Mouse (Mus musculus): ENCODE measurements around the gene Ppargc1a. TPM values are rescaled to one million over a fixed set of nuclear protein-coding genes. Genes with fewer than 3 reads are reported as not detected.
A peak's percentile ranks its signal among the peaks of the same experiment; 100 is the strongest.

Ppargc1a gene
- total RNA-seq, 2 experiments from 2014 or later: not detected

GRCm38 (mm10) chr5:51553251-51553650 lies 14.3 kb downstream of the Ppargc1a start:
- ATAC-seq (ENCODE audit: poor library complexity, severe bottlenecking): no peak

GRCm38 (mm10) chr5:51552483-51553091 lies 14.9 kb downstream of the Ppargc1a start:
- ATAC-seq (ENCODE audit: poor library complexity, severe bottlenecking): peak; percentile 70

DNA sequence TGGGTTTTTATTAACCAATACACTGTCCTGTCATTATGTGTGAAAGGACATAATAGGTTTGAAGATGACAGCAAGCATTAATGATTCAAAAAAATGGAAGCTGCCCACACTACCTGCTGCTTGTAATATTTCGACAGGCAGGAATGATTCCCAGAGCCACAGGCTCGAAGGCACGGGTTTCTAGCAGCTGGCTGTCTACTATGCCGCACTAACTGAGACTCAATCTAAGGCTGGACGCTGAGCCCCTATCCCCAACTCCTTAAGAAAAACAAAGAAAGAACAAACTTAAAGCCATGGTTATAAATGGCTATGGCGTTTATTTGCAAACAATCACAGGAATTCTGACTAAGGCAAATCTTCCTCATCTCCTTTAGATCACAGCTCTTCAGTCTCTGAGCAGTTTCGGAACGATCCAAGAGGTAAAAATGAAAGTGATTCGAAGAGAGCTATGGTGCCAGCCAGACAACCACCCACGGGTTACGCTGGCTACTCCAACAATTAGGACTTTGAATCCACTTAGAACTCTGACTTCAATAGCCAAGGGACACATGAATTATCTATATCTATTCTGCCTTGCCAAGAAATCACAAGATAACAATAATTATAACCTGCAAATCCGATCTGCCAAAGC lies 15.6 kb downstream of the Ppargc1a start:
- ATAC-seq (ENCODE audit: poor library complexity, severe bottlenecking): peak; percentile 66

DNA sequence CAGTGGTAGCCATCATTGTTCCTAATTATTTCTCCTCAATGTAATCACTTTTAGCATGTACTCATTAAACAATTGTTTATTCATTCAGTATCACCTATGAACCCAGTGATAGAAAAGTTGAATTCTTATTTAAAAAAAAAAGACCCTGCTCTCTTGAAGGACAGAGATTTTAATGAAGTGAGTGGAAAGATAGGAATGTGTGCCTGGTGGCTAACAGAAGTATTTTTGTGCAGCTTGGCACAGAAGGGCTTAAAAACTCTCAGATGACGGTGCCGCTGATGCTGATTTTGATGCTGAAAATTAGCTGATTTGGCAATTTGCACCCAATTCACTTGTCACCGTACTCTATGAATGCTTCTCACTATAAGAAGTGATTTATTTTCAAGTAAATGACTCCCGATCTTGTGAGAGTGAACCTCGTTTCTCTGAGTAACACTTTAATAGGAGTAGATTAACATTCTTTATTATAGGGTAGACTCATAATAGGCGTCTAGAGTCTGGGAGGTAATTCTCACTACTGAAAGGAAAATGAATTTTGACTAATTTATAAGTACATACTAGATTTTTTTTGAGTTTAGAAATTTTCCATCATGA lies 20.0 kb downstream of the Ppargc1a start:
- ATAC-seq (ENCODE audit: poor library complexity, severe bottlenecking): no peak

DNA sequence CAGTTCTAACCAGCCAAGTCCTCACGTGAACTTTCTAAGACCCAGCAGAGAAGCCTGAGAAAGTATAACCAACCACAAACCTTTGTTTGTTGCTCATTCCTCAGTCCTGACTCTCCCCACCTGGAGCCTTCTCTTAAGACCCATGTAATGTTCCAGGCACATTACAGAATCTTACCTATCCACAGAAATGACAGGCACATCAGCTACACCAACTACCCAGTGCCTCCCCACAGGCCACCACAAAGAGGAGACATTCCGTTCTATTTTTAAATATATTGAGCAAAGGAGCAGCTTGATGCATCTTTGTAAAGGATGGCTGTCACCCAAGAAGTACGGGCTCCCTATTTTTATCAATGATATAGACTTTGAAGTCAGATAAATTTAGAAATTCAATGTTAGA lies 20.7 kb downstream of the Ppargc1a start:
- ATAC-seq (ENCODE audit: poor library complexity, severe bottlenecking): no peak

GRCm38 (mm10) chr5:51545133-51546049 lies 22.1 kb downstream of the Ppargc1a start:
- ATAC-seq (ENCODE audit: poor library complexity, severe bottlenecking): no peak

DNA sequence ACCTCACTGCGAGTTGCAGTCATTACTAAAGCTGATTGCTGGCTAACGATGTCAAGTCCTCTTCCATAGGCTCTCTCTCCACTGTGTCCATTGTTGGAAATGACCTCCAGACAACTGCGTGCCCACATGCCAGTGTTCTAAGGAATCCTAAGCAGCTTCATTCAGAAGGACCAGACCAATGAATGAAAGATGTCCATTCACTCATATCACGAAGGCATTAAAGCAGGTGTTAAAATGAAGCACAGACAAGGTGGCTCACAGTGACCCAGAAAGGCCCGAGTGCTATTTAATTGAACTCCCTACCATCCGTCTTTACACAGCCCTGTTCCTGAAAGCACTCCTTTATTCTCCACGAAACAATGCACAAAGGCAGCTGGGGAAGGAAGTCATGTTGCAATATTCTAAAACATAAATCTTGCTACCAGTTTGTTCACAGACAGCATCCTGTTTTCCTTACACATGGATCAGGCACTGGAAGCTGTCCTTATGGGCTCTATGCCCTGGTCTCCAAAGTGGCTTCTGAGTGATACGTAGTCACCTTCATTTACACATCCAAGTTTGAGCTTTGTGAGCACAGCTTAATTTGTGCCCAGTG lies 23.3 kb downstream of the Ppargc1a start:
- ATAC-seq (ENCODE audit: poor library complexity, severe bottlenecking): no peak

- no peak for ATAC-seq (ENCODE audit: poor library complexity, severe bottlenecking)
Measured at GRCm38 (mm10) chr5:51541557-51541956, 26.0 kb downstream of the Ppargc1a start.

DNA sequence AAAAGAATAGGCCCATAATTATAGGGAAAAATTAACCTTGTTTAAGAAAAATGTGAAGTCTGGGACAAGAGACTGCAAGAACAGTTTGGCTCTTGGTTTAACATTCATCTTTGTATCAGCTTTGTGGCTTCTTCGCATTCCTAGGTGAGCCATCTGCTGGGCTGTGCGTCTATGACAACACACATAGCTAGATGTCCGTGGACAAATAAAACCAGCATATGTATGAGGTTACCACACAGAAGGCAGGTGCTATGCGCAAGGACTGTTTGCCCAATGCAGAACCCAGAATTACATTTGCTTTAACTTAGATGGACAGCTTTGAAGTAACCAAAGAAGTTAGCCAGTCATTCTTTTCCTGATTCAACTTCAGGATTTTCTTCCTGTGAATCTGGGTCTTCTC lies 26.7 kb downstream of the Ppargc1a start:
- ATAC-seq (ENCODE audit: poor library complexity, severe bottlenecking): no peak

GRCm38 (mm10) chr5:51539563-51539962 lies 28.0 kb downstream of the Ppargc1a start:
- no peak for ATAC-seq (ENCODE audit: poor library complexity, severe bottlenecking)

GRCm38 (mm10) chr5:51538319-51538718 lies 29.2 kb downstream of the Ppargc1a start:
- no peak for ATAC-seq (ENCODE audit: poor library complexity, severe bottlenecking)

- ATAC-seq (ENCODE audit: poor library complexity, severe bottlenecking): no peak
Measured at GRCm38 (mm10) chr5:51537646-51538030, 29.9 kb downstream of the Ppargc1a start.

- no peak for ATAC-seq (ENCODE audit: poor library complexity, severe bottlenecking)
Measured at GRCm38 (mm10) chr5:51537009-51537645, 30.4 kb downstream of the Ppargc1a start.

DNA sequence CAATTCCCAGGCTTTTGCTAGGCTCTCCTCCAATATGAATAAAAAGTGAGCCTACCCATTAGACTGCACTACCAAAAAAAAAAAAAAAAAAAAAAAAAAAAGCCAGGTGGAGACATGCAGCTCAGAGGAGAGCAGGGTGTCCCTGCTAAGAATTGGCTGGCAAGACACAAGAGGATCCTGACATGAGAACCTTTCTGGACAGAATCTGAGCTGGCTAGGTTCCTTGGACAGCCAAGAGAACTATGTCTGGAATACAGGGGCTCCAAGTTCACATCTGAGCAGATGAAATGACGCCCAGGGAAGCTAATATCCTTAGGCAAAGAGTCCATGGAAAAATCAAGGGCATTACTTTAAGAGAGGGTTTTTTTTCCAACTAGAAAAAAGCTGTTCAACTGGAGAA lies 33.1 kb downstream of the Ppargc1a start:
- no peak for ATAC-seq (ENCODE audit: poor library complexity, severe bottlenecking)

- ATAC-seq (ENCODE audit: poor library complexity, severe bottlenecking): no peak
Measured at GRCm38 (mm10) chr5:51531286-51531685, 36.2 kb downstream of the Ppargc1a start.

GRCm38 (mm10) chr5:51529444-51529843 lies 38.1 kb downstream of the Ppargc1a start:
- no peak for ATAC-seq (ENCODE audit: poor library complexity, severe bottlenecking)

GRCm38 (mm10) chr5:51528165-51528498 lies 39.4 kb downstream of the Ppargc1a start:
- ATAC-seq (ENCODE audit: poor library complexity, severe bottlenecking): no peak

GRCm38 (mm10) chr5:51527498-51528164 lies 39.9 kb downstream of the Ppargc1a start:
- ATAC-seq (ENCODE audit: poor library complexity, severe bottlenecking): no peak

DNA sequence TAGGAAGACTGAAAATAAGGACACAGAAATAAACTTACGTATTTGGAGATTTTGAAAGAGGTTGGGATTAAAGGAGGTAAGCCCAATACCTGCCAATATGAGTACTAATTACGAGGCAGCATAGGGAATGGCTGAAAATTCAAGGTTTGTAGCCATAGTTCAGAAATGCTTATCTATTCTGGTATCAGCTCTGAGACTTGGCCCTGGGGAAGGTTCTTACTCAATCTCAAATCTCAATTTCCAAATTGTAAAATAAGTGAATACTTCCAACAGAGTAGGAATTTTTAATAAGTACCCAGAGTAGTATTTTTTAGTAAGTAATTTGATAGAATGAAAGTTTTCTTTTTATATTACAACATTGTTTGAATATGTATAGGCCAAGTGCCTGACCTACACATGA lies 41.7 kb downstream of the Ppargc1a start:
- no peak for ATAC-seq (ENCODE audit: poor library complexity, severe bottlenecking)

GRCm38 (mm10) chr5:51520807-51521206 lies 46.7 kb downstream of the Ppargc1a start:
- no peak for ATAC-seq (ENCODE audit: poor library complexity, severe bottlenecking)
